Mouse (Mus musculus) right cerebral cortex, postnatal 10 days (tissue): ENCODE results near the gene Tmem87a.

Source experiments
- DNase-seq, 2 experiments: peaks; one replicate each; pipeline ENCODE4 v3.0.0; 2021; ENCODE audit warnings: low spot score in 2 of 2

The Tmem87a gene

DNA sequence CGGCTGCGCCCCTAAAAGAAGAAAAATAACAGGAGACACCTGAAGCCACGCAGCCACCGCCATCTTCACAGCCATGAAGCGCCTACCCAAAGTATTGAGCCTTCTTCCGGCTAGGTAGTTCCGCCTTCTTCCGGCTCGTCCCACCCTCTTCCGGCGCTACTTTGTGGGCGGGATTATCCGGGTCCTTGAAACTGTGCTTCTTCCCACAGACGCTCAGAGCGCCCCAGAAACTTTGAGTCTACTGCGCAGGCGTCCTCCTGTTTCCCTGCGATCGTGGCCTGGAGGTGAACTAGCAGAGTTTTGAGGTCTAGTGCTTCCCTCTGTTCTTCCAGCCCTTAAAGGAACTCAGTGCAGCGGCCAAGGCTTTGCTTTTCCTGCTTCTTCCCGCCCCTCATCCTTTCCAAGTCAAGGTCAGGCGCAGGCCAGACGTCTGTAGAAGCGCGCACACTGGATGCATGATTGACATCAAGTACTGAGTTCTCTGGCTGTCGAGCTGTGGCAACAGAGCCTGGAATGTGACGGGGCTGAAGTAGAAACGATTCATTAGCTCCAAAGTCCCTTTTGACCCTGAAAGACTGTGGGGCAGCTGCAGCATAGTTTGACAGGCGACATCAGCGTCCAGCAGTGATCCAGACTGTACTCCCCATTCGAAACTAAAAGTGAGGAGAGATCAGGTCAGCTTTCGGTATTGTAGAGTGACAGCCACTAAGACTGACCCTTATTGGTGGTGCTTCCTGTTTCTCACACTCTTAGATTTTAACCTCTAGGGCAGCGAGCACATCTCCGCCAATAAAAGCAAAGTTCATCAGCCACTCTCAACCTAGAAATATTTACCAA lies at the start of gene Tmem87a:
Tmem87a (minus strand) TSS at position 128 of the 837 bp plus-strand sequence.
- peak; percentile 97 for DNase-seq

DNA sequence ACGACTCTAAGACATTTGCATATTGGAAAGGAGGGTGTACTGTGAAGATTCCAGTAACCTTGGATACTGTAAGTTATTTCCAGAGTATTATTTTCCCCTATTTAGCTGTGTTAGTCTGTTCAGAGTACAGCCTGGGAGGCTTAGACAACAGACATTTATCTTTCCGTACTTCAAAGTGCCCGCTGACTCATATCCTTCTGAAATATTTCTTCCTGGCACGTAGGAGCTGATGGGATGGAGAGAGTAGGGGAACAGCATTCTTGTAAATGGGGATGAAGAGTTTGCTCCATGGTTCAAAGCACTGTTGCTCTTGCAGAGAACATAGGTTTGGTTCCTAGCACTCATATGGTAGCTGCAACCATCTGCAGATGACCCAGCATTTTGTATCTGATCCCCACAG lies 48.7 kb upstream of the Tmem87a start:
- DNase-seq, result no peak

DNA sequence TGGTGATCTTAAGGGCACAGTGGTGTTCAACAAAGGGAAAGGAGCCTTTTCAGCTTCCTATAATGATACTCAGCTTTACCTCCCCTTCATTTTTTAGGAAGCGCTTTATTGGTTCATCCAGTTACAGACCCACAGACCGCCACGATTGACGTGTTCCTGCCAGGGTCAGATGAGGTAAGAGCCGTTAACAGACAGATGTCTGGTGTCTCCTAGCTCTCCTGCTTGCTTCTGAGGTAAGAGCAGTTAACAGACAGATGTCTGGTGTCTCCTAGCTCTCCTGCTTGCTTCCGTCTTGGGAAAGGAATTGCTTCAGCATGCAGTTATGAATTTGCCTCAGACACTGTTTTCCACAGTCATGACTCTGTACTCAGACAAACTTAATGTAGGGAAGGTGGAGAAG lies 46.8 kb upstream of the Tmem87a start:
- DNase-seq, result no peak

DNA sequence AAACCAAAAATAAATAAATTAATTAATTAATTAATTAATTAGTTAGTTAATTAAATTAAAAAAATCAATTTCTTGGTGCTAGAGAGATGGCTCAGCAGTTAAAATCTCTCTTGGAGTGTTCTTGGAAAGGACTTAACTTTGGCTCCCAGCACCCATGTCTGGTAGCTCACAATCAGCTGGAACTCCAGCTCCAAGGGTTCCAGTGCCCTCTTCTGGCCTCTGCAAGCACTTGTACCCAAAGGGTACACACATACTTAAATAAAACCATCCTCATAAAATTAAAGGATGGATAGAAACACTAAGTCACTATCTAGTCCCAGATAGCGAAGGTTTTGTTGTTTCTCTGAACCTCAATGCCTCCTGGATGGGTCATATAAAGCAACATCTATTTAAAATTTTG lies 43.4 kb upstream of the Tmem87a start:
- DNase-seq, result no peak

DNA sequence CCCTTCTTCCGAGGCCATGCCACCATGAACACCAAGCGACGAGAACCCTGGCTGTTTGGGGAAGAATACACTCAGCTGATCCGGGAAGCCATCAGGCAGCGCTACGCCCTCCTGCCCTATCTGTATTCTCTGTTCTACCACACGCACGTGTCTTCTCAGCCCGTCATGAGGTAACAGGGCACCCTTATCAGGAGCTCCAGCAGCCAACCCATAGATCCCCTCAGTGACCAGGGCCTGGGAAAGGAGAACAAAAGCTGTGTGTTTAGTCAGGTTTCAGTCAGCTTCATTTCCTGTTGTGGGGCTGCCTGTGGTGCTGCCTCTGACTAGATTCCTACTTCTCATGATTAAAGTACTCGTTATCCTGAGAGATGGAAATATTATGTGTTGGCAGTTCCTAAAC lies 42.5 kb upstream of the Tmem87a start:
- DNase-seq, result no peak

DNA sequence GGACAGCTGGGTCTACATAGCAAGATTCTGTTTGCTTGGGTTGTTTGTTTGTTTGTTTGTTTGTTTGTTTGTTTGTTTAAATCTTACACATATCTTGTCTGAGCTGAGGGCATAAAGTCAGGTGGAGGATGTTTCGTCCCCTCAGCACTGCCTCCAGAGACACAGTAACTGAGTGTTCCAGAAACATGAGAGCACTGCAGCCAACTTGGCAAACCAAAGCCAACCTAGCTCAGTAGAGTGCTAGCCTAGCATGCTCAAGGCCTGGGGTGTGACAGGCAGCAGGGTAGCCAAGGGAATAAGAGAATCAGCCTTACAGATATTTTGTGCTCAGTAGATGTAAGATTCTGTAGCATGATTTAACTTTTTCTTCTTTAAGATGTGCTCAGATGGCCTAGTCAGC lies 40.6 kb upstream of the Tmem87a start:
- no peak for DNase-seq

DNA sequence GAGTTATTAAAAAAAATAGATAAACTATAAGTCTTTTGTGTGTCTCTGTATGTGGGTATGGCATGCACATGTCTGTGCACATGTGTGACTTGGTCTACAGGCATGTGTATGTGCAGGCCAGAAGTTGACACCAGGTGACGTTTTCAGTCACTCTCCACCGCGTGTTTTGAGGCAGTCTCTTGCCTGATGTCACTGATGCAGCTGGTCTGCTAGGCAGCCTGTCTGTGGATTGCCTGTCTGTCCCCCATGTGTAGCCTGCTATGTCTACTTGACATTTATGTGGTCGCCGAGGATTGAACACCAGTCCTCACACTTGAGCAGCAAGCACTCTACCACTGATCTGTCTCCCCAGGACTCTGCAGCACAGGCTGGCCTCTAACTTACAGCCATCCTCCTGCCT lies 20.5 kb upstream of the Tmem87a start:
- no peak for DNase-seq

DNA sequence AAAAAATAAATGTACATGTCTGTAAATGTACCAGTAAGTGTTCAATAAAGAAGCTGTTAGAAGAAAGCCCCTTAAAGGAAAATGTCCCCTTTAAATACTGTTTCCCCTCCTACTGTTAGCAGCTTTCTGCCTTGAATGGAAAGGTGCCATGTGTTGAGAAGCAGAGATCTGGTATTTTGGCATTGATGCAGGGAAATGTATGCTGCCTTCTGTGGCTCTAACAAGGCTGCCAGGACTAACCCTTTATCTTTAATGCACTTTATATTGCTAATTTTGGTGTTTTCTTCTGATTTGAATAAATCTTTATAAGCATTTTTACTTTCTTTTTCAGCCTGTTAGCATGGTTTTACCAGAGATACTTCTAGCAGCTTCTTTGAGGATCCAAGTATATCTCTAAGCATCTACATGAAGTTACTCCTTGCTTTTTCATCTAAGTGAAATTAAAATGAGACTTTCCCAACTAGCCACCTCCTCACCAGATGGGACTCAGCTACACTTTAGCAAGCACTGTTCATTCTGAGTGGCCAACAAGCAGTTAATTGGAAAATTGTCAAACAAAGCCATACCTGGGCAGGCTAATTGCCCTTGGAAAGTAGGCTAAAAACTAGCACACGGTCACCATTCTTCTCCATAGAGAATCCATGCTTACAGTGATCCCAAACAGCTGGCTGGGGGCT lies 11.0 kb upstream of the Tmem87a start:
- peak in 1 of 2 experiments; percentile 56 for DNase-seq

DNA sequence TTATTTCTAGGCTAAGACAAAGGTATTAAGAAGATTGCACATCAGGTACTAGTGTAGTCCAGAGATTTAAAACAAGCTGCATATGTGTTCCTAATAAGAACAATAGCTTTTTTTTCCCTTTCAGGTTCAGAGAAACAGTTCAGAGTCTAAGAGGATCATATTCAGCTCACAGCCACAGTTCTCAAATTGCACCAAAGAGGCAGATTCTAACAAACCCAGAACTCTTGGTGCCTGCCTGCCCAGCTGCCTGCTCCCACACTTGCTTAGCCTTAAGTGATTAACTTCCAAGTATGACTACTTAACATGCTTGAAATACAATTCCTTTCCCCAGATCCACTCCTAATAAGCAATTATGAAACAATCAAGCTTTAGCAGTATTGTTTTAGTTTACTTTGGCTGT lies 10.2 kb upstream of the Tmem87a start:
- no peak for DNase-seq

DNA sequence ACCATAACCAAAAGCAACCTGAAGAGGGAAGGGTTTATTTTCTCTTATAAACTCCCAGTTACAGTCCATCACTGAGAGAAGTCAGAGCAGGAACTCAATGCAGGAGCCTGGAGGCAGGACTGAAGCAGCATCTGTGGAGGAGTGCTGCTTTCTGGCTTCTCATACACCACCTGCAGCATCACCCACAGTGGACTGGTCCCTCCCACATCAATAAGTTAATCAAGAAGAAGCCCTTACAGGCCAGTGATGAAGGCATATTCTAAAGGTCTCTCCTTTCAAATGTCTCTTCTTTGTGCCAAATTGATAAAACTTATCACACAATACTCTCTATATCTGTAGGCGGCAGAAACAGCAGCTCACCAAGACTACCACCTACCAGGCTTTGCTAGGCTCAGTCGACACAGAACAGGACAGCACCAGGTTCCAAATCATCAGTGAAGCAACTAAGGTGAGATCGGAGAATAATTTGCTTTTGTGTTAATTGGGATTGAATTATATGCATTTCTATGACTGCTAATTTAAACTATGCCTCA lies 7.2 kb upstream of the Tmem87a start:
- DNase-seq, result no peak

DNA sequence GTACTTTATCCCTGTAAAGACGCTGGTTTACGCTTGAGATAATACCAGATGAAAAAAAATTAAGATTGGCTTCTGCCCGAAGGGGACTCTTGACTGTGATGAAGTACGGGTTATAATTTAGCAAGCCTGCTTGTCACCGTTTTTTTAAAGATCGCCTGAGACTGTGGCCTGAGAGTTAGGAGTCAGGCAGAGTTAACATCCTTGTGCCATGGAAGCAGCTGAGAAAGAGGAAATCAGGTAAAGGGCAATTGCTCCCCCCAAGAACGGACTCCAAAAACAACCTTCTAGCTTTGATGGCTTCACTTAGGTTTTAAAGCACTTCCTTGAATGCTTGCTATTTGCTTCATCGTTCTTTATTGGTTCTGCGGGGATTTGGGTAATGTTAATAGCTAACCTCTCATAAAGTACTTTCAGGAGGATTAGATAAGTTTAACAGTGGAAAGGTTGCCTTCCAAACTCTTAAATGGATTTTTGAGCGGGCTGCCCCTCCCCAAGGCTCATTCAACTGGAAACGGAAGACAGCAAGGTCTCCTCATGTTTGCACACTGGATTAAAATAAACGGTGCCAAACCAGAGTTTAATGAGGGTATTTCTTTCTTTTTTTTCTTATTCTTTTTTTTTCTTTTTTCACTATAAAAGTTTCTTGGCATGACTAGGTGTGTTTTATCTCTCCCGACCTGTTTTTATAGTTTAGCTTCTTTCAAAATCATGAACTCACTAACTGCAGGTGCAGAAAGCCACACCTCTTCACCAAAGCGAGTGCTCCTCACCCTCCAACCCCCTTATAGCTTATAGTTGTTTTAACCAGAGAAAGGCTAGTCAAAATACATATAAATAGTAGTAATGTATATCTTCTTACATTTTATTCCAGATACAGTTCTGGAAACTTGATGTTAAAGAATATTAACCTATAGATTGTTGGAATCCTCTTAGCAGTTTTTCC lies 1.2 kb upstream of the Tmem87a start:
- DNase-seq, result no peak

DNA sequence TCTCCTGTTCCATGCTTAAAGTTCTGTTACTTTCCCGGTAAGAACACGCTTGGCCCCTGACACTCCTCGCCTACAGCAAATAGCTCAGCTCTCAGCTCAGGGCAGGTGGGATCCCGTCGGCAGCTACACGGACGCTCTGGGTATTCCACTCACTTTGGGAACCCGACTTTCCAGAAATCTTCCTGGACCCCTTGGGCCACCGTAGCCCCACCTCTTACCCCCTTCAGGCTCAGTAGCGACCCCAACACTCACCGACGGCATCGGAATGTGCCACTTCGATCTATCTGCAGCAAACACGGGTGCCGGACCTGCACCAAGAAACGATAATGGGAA lies 294 bp downstream of the Tmem87a start, which contains the start of gene Ganc:
Ganc (plus strand) TSS at position 244 of the 333 bp plus-strand sequence.
- no peak for DNase-seq

DNA sequence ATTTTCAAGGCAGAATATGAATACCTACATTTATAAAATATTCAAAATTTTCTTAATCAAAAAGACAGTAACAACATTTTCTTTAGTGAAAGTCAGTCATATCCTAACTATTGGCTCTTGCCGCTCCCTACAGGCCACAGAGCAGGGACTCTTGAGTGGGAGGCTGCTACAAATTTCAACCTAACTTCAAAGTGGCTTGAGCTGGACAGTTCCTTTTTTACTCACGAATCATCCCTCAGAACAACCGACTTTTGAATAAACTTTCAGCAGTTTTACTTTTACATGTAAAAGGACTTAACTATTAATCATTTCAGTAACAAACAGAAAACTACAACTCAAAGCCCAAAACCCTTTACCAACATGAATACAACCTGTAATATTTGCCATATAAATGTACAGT lies 1.1 kb downstream of the Tmem87a start:
- DNase-seq, result no peak

DNA sequence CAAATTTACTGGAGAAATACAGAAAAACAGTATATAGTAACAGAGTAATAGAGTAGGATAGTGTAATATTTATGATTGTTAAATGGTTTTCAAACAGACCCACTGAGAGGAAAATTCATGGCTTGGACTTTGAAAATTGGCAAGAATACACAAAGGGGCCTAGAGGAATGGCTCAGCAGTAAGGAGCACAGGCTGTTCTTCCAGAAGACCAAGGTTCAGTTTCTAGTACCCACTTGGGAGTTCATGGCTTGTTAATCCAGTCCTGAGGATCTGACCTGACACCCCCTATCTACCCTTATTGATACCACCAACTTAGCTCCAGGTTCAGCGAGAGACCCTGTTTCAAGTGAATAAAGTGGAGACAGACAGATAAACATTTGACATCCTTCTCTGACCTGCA lies 6.0 kb downstream of the Tmem87a start:
- no peak for DNase-seq

DNA sequence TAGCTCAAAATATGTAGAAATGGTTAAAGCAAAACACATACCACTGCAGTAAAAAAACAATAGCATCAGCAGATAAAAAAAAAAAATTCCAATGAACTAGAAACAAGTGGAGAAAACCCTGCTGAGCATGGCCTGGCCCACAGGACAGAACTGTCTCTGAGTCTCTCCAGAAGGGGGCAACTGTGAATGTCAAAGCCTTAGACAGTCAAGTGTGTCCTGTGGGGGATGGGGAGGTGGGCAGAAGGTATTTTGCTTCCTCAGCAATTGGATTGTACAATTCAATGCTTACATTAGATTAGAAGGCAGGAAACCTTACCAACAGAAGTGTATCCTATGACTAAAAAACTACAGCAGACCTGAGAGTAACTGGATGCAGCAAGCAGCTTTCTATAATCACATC lies 11.5 kb downstream of the Tmem87a start:
- no peak for DNase-seq

DNA sequence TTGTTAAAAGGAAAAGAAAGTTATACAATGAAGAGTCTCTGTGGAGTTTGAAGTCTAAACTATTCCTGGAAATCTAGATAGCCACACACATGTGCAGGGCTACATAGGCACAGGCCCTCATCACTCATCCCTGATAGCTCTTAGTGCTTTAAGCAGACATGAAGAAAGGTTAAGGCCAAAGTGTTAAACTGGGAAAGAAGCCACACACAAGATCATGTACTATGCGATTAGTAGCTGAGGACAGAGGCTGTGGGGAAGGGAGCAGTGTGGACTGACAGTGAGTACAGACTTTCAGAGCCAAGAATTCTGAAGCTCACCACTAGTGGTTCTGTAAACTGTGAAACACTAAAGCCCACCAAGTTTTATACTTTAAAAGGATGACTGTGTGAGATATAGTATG lies 13.0 kb downstream of the Tmem87a start:
- no peak for DNase-seq

DNA sequence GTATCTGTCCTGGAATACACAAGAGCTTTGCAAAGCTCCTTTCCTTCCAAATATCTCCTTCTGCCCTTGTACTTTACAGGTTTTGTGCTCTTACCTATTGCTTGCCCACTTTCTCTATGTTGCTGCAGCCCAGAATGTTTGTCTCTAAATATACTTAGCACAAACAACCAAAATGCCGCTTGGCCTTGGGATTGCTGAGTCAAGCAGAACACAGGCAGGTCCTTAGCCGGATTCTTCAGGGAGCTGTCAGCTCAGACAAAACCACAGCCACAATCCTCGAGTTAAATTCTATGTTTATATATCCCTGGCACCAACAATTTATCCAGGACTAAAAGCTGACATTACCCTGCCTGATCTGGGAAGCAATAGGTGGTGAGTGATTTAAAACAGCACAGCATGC lies 14.5 kb downstream of the Tmem87a start:
- no peak for DNase-seq

DNA sequence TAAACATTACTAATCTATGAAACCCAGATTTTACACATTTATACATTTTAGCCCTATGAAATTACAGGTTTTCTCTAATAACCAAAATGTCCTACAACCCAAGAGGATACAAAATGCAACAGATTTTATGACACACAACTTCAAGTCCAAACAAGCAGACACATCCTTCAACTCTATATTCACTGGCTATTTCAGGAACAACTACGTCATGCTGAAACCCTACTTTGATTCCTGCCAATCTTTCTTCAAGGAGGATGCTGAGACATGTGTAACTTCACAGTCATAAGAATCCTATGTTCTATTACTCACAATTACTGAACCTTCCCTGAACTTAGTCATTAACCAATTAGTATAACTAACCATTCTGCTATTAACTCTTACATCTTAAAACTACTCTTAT lies 16.6 kb downstream of the Tmem87a start:
- no peak for DNase-seq

DNA sequence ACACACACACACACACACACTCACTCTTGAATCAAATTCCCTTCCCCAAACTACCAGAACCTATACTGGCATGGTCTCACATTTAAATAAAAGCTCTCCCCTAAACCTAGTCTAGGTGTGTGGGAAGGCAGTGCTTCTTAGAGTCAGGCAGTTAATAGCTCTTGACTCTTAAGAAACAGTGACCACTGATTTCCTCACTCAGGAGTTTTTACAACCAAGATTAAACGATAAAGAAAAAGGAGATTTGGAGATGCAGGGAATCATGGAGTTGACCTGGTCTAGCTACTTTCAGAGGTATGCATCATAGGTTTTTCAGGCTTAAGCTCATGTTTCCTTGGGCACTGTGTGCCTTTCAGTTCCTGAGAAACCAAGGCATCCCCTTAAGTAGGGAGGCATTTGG lies 17.6 kb downstream of the Tmem87a start:
- no peak for DNase-seq

DNA sequence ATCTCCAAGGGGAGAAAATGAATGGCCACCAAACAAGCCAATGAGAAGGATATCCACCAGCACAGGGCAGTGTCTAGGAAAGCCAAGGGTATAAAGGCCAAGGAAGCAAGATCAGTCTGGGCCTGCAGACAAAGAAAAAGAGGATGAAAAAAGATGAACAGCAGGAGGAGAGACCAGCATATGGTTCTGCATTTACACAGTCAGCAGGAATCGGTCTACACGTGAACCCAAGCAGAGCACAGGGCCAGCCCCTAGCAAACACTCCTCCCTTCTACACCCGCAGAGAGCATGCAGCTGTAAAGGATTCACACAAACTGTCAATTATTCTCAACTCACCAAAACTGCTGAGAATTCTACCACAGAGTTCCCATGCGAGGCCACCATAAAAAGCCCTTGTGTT lies 30.1 kb downstream of the Tmem87a start:
- DNase-seq, result no peak

DNA sequence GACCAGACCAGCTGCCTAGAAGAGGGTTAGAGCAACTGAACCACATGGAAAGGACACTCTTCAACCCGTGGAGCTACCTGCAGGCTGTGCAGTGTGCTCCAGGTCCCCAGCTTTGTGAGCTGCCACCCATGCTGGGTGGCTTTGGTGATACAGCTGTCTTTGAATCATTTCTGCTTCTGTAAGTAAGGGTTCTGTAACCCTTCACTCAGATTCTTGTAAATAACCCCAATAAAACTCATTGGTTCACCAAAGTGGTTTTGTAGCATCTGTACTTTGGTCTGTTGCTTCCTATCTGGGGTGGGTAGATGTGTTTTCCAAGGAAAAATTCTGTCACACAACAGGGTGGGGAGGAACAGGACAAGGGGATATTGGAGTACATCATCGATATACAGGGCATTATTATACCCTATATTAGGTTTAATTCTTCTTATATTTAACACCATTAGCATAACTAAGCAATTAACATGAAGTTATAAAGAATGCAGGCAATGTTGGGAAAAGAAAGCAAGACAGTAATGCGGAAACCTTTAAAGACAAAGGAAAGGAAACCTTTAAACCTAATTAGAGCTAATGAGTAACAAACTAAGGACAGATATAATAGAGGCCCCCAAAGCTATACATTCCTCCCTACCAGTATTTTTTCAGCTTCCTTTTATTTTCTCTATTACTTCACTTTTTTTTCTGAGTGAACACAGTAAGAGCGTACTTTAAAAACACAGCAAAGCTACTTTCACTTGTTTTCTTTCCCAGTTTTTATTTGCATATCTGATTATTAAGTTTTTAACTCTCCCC lies 36.3 kb downstream of the Tmem87a start:
- DNase-seq, result no peak
